Mouse (Mus musculus) monocyte, adult 5-6 weeks (primary cell): ENCODE data around the gene Arf1. TPM values are rescaled to one million over a fixed set of nuclear protein-coding genes. Genes with fewer than 3 reads are reported as not detected.

ENCODE experiments used
- ATAC-seq: fragments of 153-309, 156-312 bp; replicated peaks from 2 replicates; pipeline ENCODE4 v1.8.0; 2017; ENCODE audit warnings: mild to moderate bottlenecking; ENCODE audit not compliant: low TSS enrichment, insufficient number of reproducible peaks, severe bottlenecking, poor library complexity, low FRiP score
- total RNA-seq: library from RNA; stranded (forward); fragments of 200-1000, 200-491, 200-594 nt; gene quantifications from 3 replicates; pipeline ENCODE4 v1.2.3, GENCODE M21; 2017

Gene Arf1
- total RNA-seq, 1 experiment from 2014 or later, result 405 TPM

GRCm38 (mm10) chr11:59202081-59202995, 25.7 kb downstream of the Arf1 start, which contains the start of gene Mrpl55:
Mrpl55 (plus strand) TSS chr11:59202486.
- ATAC-seq, result peak; percentile 91

DNA sequence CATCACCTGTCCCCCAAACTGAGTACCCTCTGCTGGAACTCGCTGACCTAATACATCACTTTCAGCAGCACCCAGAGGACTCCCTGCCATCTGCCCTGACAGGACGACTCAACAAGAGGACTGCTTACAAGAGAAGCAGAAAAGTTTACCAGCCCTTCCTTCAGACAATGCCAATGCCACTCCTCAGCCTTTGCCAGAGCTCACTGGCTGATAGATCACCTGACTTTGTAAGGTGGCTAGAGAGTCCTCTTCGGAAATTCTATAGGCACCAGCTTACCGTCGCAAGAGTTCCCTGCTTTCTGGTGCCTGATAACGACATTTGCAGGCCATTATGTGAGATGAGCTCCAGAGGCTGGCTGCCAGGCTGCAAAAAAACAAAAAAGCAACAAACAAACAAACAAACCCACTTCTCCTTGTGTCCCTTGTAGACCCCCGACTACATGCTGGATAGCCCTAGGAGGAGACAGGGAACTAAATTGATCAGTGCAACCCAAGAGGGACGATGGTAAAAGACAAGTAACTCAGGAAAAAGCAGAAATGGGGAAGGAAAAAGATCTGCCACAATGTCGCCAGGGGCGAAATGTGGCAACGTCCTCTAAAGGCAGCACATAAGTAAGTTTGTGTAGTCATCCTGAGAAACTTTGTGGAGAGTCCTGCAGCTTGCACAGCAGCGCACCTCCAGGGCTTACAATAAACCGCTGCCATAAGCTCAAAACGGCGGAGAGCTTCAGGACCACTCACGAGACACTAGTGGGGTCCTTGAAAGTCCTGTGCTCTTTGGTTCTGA, 26.7 kb downstream of the Arf1 start:
- ATAC-seq, result no peak; the same call in 1 of the 2 replicates

DNA sequence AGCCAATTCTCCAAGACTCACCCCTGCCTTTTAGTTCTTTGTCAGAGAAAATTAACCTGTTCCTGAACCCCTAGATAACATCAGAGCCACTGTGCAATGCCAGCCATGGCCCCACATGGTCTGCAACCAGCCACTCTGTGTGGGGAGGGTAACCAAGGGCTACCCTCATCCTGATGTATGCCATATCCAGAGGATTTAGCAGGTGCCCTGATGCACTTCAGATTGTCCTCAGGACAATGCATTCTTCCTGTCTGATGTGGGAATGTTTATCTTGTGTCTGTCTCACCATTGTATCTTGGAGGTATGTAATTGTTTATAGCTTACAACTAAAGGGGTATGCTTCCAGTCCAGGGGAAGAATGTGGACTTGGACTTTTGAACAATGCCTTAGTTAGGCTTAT, 31.8 kb downstream of the Arf1 start:
- ATAC-seq, result no peak

DNA sequence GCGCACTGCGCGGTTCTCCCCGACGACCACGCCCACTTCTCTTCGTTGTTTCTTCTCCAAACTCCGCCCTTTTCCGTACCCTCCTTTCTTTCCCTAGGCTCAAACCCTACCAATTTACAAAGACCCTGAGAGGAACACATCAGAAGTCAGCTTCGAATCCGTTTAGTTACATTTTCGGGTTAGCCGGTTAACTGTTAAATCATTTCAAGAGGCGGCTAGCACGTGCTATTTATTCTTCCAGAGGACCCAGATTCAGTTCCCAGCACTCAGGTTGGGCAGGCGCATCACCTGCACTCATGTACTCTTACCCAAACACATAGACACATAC, 36.0 kb downstream of the Arf1 start, which contains the start of gene Guk1:
TSS of gene Guk1 (minus strand) at position 154 of the 328 bp plus-strand sequence.
- no peak for ATAC-seq

- ATAC-seq, result peak; percentile 93
Observed at GRCm38 (mm10) chr11:59191231-59192058, 36.6 kb downstream of the Arf1 start.

DNA sequence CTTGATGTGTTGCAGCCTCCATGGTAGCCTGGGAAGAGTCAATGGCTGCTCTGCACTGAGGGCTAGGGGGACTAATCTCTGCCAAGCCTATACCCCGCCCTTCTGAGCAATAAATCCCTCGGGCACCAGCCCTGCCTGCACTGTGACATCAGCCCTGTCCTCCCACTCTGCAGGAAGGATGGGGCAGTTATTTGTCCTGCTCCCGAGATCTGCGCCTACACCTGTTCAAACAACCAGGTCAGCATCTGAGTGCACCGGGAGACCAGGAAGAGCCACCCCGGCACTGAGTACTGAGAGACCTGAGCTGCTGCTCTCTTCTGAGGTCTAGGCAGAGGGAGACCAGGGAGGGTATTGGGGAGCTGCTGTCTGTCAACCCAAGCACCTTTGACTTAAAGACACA, 40.4 kb downstream of the Arf1 start:
- ATAC-seq, result no peak

DNA sequence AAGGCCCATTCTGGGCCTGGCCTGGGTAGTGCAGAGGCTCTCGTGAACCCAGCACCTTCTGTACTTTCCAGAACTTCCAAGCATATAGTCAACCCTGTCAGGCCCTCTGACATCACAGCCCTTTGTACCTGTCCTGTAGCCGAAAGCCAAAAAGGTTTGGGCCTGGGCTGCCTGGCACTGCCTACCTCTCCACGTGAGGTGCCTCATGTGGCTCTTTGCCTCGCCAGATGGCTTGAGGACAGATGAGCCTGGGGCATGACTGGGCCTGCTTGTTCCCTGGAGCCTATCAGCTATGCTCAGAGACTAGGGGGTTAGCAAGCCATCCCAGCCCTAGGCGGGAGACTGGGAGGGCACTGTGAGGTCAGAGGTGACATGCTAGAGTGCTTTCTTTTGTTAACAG, 42.6 kb downstream of the Arf1 start:
- ATAC-seq, result no peak

DNA sequence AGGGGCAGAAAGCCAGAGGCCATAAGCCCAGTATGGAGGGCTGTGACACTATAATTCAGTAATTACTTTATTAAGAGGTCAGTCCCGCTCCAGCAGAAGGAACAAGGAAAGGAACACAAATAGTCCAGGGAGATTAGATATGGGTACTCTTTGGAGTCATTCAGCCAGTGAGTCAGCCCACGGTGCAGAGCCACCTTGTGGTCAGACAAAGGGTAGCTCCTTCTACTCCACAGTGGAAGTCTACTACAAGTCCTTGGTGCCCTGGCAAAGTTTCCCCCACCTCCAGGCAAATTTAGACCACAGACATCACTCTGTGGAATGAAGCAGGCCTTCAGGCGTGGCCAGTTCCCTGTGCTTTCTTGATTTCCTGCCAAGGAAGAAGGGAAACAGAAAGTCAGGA, 44.2 kb downstream of the Arf1 start:
- no peak for ATAC-seq

- no peak for ATAC-seq
Observed at GRCm38 (mm10) chr11:59182864-59183331, 45.2 kb downstream of the Arf1 start, which contains the start of gene Gjc2. Gjc2 (minus strand) TSS chr11:59183213.

- no peak for ATAC-seq
Observed at GRCm38 (mm10) chr11:59176921-59177320, 51.1 kb downstream of the Arf1 start.

GRCm38 (mm10) chr11:59176475-59176874, 51.6 kb downstream of the Arf1 start:
- ATAC-seq, result no peak

GRCm38 (mm10) chr11:59174189-59174838, 53.8 kb downstream of the Arf1 start:
- ATAC-seq, result no peak

- ATAC-seq, result no peak
Observed at GRCm38 (mm10) chr11:59170549-59170948, 57.5 kb downstream of the Arf1 start.

GRCm38 (mm10) chr11:59169807-59170206, 58.3 kb downstream of the Arf1 start:
- no peak for ATAC-seq

DNA sequence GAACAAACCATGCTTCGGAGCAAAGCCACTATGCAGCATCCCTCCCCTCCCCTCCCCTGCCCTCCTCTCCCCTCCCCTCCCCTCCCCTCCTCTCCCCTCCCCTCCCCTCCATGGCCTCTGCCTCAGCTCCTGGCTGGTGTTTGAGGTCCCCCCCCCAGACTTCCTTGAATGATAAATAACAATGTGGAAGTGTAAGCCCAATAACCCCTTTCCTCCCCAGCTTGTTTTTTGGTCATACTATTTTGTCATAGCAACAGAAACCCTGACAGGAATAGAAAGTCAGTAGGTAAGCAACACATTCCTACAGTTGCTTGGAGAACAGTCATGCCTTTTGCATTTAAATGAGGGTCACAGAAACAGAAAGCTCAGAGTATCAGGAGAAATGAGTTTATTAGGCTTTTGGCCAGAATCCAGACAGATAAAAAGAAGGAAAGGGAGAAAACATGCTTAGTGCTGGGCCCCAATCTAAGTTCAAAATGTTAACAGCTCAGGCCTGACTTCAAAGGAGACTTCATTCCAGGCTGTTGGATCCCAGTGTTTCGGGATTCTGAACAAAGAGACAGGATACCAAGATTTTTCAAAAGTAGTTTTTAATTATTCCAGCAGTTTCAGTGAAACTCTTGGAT, 62.3 kb downstream of the Arf1 start:
- ATAC-seq, result no peak

DNA sequence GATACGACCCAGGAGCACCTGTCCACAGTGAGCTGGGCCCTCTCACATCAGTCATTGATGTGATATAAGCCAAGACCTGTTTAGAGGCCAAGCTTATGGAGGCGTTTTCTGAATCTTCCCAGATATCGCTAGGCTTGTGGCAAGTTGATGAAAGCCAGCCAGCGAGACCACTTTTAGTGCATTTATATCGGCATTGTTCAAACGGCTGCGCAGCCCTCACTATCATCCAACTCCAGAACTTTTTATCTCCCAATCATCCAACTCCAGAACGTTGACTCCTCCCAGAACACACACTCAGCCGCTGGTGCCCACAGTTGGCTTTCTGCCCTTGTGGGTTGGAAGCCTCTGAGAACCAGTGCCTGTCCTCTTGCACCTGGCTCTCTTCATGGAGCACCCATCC, 63.7 kb downstream of the Arf1 start:
- ATAC-seq, result no peak

DNA sequence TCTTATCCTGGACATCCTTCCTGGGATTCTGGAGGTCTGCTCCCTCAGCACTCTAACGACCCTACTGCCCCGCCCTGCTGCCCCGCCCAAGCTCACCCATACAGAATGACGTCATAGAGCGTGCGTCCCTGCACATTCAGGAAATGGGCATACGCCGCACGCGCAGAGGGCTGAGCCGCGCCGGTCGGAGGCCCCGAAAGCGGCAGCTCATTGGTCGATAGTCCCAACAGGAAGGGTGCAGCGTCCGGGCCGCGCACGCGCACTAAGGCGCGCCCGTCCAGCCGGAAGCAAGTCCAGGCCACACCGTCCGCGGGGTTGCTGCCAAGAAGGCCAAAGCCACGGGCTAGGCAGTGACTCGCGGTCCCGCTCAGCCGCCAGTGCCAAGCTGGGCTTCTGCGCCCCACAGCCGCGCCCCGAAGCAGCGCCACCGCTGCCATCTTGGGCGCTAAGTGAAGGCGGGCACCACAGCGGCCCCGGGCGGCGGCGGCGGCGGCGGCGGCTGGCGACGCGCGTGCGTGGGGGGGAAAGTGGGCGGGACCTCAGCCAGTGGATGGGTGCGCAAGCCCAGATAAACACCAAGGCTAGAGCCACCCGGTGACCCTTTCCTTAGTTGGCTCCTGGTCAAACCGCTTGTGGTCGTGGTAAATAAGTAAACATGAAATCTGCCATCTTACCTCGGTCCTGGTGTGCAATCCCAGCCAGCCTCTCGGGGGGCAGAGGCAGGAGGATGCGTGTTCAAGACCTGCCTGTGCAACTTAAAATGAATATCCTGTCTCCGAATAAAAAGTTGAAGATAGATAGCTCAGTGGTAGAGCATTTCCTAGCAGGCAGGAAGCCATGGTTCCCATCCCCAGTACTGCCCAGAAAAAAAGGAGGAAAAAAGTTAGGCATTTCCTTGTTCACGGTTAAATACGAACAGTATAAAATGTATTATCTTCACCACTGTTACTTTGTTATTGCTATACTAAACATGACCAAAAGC, 64.5 kb downstream of the Arf1 start, which contains the start of gene Iba57:
TSS of gene Iba57 (minus strand) at position 485 of the 982 bp plus-strand sequence.
- peak; percentile 90 for ATAC-seq
